Mouse (Mus musculus) cortical plate, adult 2 months (tissue): ENCODE measurements at regions not wholly inside any gene's neighbourhood (a gene's known extent, or its start where the extent isn't known, plus 50 kb on each side); places are given as distances from the start of the nearest gene placed in this dataset.

Source experiments
- CTCF ChIP-seq: fragments of 200-500 bp; IDR thresholded peaks from 2 replicates; pipeline ENCODE4 v1.5.1; 2011; ENCODE audit warnings: mild to moderate bottlenecking, control low read depth, low read length; ENCODE audit not compliant: insufficient read depth; ENCODE audit errors: extremely low read depth
- POLR2A ChIP-seq: fragments of 200-500 bp; IDR thresholded peaks from 2 replicates; pipeline ENCODE4 v1.6.1; 2011; ENCODE audit warnings: mild to moderate bottlenecking, low read length, control low read depth; ENCODE audit not compliant: insufficient read depth; ENCODE audit errors: extremely low read depth

DNA sequence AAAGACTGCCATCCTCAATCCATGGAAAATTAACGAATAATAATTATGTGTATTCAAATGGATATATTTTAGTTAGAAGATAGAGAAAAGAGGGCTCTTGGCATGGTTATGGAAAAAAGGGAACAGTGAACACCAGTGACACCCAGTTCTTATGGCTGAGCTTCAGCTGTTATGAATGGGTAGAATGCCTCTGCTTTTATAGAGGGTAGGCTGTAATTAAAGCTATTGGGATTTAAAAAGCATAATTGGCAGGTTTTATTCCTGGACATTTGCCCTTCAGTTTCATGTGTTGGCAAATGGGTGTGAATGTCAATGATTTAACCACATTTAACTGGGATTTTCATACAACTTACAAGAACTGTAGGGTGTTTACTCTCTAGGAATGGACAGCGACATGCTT is 368.5 kb upstream of the Fam98a start:
- no peak for TF ChIP-seq CTCF
- no peak for TF ChIP-seq POLR2A
